Mouse (Mus musculus): ENCODE data around the gene Slc12a9. TPM values are rescaled to one million over a fixed set of nuclear protein-coding genes. Genes with fewer than 3 reads are reported as not detected.
A peak's percentile ranks its signal among the peaks of the same experiment; 100 is the strongest.

Gene Slc12a9
- polyA plus RNA-seq, 1 experiment from 2014 or later, result 12.6 TPM

DNA sequence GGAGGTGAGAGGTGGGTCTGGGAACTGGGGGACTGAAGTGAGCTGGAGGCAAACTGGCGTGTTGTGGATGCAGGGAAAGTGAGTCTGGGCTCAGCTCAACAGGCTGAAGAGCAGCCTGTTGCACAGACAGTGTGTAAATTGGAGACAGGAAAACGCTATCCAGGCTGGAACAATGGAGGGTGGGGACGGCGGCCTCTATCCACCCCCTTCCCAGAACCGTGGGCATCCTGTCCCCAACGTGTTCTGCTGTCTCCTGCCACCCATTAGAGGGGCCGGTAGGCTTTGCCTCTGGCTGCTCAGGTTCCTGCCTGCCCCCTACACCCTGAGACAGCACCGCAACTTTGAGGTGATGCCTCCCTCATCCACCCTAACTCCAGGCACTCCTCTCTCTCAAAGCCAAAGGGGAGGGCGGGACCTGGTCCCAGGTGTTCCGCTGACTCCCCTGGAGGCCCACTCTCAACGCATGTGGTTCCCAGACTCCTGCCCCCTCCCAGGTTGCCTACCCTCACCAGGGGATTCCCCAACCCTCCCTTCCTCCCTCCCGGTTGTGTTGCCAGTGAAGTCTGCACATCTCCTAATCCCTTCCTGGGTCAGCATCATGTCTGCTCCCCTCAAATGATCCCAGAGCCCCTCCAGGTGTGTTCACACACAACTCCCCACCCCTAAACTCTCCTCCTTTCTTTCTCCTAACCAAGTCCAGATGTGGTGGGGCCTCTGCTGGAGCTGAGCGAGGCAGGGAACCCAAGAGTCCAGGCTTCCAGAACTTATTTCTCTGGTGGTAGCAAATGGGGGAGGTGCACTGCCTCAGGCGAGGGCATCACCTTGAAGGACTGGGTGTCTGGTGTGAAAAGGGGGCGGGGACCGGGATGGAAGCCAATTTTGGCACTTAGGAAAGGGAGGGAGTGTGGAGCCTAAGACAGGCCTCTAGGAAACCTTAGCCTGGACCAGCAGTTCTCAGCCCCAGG, 18.9 kb upstream of the Slc12a9 start:
- H3K4me3 ChIP-seq, result peak overlapping the region; percentile 96
- H3K36me3 ChIP-seq (replicated peaks), result peaks cover 52% of the 10 kb centered on the region
- no peaks in the 10 kb centered on the region for H3K27me3 ChIP-seq (replicated peaks; ENCODE audit: low read depth, poor library complexity, severe bottlenecking)
- peak; percentile 57 for DNase-seq (ENCODE audit: low spot score)
- WGBS, result 10% methylated on average over 16 of the region's 16 CpGs
- peaks cover 61% of the 10 kb centered on the region for H3K4me1 ChIP-seq
- H3K9me3 ChIP-seq, result no peaks in the 10 kb centered on the region
- peak overlapping the region; percentile 99 for H3K27ac ChIP-seq (replicated peaks)

DNA sequence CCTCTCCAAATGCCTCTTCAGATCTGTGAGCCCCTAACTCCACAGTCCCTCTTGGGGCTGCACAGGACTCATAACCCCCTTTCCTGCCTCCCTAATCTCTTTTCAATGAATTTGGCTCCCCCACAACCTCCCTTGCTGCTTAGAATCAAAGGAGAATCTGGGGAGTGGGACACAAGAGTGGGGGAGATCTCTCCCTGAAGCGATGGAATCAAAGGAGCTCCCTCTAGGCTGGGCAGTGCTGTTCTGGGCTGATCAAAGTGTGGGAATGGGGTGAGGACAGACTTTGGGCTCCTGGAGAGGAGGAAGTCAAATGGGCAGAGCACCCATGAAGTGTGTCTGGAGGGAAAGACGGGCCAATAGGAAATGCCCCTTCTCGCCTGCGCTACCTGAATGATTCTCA, 18.0 kb upstream of the Slc12a9 start:
- H3K4me1 ChIP-seq, result peaks cover 65% of the 10 kb centered on the region
- 9% methylated on average over 4 of the region's 4 CpGs for WGBS
- DNase-seq (ENCODE audit: low spot score), result peak; percentile 38
- no peaks in the 10 kb centered on the region for H3K9me3 ChIP-seq
- peaks cover 43% of the 10 kb centered on the region for H3K36me3 ChIP-seq (replicated peaks)
- H3K27me3 ChIP-seq (replicated peaks; ENCODE audit: low read depth, poor library complexity, severe bottlenecking), result no peaks in the 10 kb centered on the region
- H3K27ac ChIP-seq (replicated peaks), result peak overlapping the region; percentile 99
- peak overlapping the region; percentile 96 for H3K4me3 ChIP-seq

DNA sequence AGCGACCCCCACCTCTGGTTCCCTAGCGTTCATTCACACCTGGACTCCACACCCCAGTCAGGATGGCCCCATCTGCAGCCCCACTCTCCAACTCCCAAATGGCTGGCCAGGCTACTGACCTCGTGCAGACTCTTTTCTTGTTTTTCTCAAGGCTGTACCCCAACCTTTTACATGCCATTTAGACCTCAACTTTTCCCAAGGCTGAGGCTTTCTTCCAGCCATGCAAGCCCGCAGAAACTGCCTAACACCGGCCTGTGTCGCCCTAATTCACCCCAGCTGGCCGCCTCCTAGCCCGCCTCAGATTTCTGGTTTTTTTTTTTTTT, 17.6 kb upstream of the Slc12a9 start:
- Histone ChIP-seq H3K9me3 (no peaks in the 10 kb centered on the region), H3K36me3 (replicated peaks) (peaks cover 40% of the 10 kb centered on the region), H3K4me3 (peak overlapping the region; percentile 96), H3K27me3 (replicated peaks; ENCODE audit: low read depth, poor library complexity, severe bottlenecking) (no peaks in the 10 kb centered on the region), H3K27ac (replicated peaks) (peak overlapping the region; percentile 99), H3K4me1 (peaks cover 67% of the 10 kb centered on the region)
- WGBS, result under 1% methylated on average over 8 of the region's 8 CpGs
- DNase-seq (ENCODE audit: low spot score), result peak; percentile 67

DNA sequence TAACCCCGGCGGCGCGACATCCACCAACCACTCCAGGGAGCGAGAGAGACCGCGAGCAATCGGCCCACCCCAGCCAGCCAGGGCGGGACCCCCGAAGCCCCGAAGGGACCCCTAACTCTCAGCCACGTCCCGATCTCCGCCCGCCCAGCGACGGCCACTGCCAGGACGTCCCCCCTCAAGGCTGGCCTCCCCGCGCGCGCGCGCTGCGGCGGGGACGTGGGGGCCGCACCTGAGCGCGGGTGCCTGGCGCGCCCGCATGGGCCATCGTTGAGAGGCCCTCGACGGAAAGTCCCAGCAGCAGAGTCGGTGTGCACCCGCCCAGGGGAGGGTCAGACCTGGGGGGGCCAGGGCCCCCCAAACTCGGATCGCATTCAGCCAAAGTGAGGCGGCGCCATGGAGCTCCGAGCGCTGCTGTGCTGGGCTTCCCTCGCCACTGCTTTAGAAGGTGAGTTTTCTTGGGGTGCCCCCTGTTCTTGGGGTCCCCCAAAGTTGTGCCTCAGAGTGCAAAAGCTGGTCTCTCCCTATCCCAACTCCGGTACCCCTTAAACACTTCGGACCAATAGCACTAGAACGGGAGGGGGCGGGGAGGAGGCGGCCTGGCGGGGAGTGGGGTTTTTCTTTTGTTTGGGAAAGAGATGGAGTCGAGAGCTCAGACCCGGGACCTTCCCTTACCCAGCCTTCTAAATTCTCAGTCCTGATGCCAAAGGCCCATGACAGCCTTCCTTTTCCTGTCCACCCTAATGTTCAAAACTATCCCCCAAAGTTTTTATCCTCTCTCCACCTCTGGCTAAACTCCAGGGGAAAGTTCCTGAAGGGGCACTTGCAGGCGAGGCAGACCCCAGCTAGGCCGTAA, 17.0 kb upstream of the Slc12a9 start:
- DNase-seq (ENCODE audit: low spot score), result peak; percentile 68
- H3K27ac ChIP-seq (replicated peaks), result peak overlapping the region; percentile 99
- H3K4me1 ChIP-seq, result peaks cover 73% of the 10 kb centered on the region
- H3K9me3 ChIP-seq, result no peaks in the 10 kb centered on the region
- H3K36me3 ChIP-seq (replicated peaks), result peaks cover 34% of the 10 kb centered on the region
- no peaks in the 10 kb centered on the region for H3K27me3 ChIP-seq (replicated peaks; ENCODE audit: low read depth, poor library complexity, severe bottlenecking)
- under 1% methylated on average over 55 of the region's 55 CpGs for WGBS
- peak overlapping the region; percentile 96 for H3K4me3 ChIP-seq

DNA sequence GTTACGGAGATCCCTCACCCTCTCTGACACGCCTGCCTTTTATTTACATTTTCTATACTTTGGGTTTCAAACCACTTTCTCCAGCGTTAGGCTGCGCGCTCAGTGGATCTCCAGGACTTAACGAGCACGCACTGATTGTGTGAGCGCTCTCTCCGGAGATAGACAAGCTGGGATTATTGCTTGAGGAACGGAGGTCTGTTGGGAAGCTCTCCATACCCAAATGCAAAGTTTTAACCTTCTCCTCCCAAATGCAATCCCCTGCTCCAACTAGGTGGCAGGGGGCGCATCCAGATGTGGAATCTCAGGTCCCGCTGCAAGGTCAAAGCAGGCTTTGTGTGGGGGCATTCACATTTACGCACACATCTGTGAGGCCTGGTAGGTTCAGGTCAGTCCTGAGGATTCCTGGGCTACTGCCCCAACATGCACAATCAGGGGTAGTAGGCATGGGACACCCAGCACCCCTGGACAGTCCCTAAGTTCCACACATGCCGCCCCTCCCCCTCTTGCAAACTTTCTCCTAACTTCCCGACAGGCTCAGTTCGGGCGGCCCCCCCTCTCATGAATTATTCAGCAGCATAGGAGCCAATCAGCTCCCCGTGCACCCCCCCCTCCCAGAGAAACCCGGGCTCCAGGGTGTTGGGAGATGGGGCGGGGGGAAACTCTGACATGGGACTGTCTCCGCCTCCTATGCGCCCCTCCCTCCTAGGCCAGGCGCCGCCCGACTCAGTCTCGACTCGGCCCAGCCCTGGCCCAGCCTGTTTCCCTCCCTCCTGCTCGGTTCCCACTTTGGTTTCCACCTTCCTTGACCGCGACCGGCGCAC, 16.2 kb upstream of the Slc12a9 start, which contains the start of gene Ephb4:
TSS of gene Ephb4 (plus strand) at position 726 of the 821 bp plus-strand sequence.
- peaks cover 74% of the 10 kb centered on the region for H3K4me1 ChIP-seq
- H3K27me3 ChIP-seq (replicated peaks; ENCODE audit: low read depth, poor library complexity, severe bottlenecking), result no peaks in the 10 kb centered on the region
- DNase-seq (ENCODE audit: low spot score), result peak; percentile 98
- H3K9me3 ChIP-seq, result no peaks in the 10 kb centered on the region
- H3K27ac ChIP-seq (replicated peaks), result peak within 1 kb of the TSS; percentile 99
- peak within 1 kb of the TSS; percentile 96 for H3K4me3 ChIP-seq
- WGBS, result 1% methylated on average over 32 of the region's 32 CpGs
- H3K36me3 ChIP-seq (replicated peaks), result peaks cover 25% of the 10 kb centered on the region

DNA sequence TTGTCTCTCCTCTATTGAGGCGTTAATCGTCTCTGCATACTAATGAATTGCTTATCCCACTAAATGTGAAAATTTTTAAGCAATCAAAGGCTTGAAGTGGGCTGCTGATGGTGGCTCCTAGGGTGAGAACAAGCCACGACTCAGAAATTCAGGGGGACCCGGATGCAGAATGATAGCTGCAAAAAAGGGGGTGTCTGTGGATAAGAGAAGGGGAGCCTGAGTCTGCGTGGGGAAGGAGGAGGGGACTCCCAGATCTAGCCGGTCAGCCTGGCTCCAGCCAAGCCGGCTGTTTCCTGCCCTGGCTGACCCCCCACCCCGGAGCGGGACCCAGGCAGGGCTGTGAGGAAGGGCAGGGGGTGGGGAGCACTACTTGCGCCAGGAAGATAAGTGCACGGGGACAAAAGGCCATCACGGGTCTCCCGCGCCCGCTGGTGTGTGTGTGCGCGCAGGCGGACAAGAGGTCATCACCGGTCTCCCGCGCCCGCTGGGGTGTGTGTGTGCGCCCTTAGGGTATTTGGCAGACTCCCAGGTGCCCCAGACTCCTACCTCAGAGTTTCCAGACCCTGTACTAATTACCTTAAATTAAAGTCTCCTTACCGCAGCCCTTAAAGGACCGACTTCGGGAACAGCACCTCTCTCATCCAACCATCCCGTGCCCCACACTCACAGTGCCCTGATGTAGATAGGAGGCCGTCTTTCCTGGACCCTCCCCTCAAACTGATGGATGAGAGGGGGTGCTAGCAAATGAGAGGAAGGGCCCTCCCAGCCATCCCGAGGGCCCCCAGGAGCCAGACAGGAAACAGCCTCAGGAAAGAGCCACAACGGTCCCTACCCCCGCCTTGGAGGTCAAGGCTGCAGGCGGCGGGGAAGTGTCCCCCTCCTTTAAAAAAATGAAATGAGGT, 15.3 kb upstream of the Slc12a9 start:
- peak; percentile 76 for DNase-seq (ENCODE audit: low spot score)
- Histone ChIP-seq H3K4me1 (peaks cover 66% of the 10 kb centered on the region), H3K4me3 (peak overlapping the region; percentile 96), H3K9me3 (no peaks in the 10 kb centered on the region), H3K27ac (replicated peaks) (peak overlapping the region; percentile 99), H3K27me3 (replicated peaks; ENCODE audit: low read depth, poor library complexity, severe bottlenecking) (no peaks in the 10 kb centered on the region), H3K36me3 (replicated peaks) (peaks cover 17% of the 10 kb centered on the region)
- WGBS, result under 1% methylated on average over 33 of the region's 33 CpGs

DNA sequence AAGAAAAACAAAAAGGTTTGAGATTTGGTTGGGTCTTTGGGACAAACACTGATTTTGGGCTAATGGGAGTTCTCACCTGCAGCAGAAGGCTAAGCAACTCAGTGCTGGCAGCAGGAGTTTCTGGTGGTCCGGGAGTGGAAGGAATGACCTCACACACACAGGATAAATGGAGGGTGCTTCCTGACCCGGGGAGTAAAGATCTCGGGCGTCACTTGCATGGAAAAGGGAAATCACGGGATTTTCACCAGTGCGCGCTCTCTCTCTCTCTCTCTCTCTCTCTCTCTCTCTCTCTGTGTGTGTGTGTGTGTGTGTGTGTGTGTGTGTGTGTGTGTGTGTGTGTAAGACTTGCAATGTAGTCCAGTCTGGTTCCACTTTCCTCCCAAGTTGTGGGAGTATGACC, 14.5 kb upstream of the Slc12a9 start:
- H3K27ac ChIP-seq (replicated peaks), result peak overlapping the region; percentile 99
- 16% methylated on average over 7 of the region's 7 CpGs for WGBS
- peak overlapping the region; percentile 96 for H3K4me3 ChIP-seq

DNA sequence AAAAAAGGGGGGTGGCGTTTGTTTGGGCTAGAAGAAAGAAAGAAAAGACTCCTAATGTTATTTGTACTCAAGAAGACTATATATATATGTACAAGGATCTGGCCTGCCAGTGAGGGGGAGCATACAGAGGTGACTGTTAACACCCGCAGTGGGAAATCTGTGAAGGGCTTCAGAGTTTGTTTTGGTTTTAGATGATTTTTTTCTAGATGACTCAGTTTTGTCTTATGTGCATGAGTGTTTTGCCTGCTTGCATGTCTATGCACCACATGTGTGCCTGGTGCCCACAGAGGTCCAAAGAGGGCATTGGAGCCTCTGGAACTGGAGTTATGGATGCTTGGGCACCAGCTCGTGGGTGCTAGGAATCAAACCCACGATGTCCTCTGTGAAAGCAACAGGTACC, 13.6 kb upstream of the Slc12a9 start:
- no peak overlapping the region for H3K4me3 ChIP-seq
- H3K4me1 ChIP-seq, result peaks cover 50% of the 10 kb centered on the region
- H3K36me3 ChIP-seq (replicated peaks), result 0 out of 2 replicates have a peak, but pooled peaks cover 2% of the 10 kb centered on the region
- H3K27ac ChIP-seq (replicated peaks), result no peak overlapping the region
- 87% methylated on average over 4 of the region's 4 CpGs for WGBS
- H3K27me3 ChIP-seq (replicated peaks; ENCODE audit: low read depth, poor library complexity, severe bottlenecking), result no peaks in the 10 kb centered on the region
- no peak for DNase-seq (ENCODE audit: low spot score)
- H3K9me3 ChIP-seq, result no peaks in the 10 kb centered on the region

More for the DNA sequence above, 14.5 kb upstream of the Slc12a9 start:
- no peaks in the 10 kb centered on the region for H3K9me3 ChIP-seq
- H3K36me3 ChIP-seq (replicated peaks), result peaks cover 11% of the 10 kb centered on the region
- H3K27me3 ChIP-seq (replicated peaks; ENCODE audit: low read depth, poor library complexity, severe bottlenecking), result no peaks in the 10 kb centered on the region
- peak; percentile 27 for DNase-seq (ENCODE audit: low spot score)
- peaks cover 58% of the 10 kb centered on the region for H3K4me1 ChIP-seq

DNA sequence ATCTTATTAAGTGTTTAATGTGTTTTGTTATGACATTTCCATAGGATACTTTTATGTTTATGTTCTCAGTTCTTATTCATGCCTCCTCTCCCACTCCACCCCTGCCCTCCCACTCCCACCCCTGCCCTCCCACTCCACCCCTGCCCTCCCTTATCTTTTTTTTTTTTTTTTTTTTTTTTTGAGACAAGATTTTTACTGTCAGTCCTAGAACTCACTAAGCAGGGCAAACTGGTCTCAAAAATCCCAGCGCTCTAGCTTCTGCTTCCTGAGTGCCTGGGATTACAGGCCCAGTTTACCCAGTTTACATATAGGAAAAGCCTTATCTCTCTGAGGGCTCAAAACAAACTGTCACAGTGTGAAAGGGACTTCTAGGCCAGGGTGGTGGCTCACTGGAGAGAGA, 13.0 kb upstream of the Slc12a9 start:
- Histone ChIP-seq H3K4me1 (peaks cover 44% of the 10 kb centered on the region), H3K9me3 (no peaks in the 10 kb centered on the region), H3K27me3 (replicated peaks; ENCODE audit: low read depth, poor library complexity, severe bottlenecking) (no peaks in the 10 kb centered on the region), H3K36me3 (replicated peaks) (no peaks in the 10 kb centered on the region), H3K27ac (replicated peaks) (no peak overlapping the region; the same call in 1 of the 2 replicates), H3K4me3 (no peak overlapping the region)
- 79% methylated on average over 1 of the region's 1 CpGs for WGBS
- DNase-seq (ENCODE audit: low spot score), result no peak

DNA sequence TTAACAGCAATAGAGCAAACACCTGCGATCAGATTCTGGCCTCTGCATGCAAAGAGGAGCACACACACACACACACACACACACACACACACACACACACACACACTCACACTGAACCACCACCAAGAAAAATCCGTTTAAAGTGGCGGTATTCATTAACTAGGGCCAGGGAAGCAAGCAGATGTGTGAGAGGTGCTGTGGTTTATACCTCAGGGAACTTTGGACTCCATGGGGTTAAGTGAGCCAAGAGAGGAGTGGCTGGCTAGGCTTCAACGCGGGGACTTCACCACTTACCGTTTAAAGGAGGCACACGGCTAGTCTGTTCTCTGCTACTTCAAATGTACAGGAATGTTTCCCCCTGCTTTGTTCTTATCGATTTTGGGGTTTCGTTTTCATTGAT, 12.4 kb upstream of the Slc12a9 start:
- Histone ChIP-seq H3K4me3 (no peak overlapping the region), H3K27ac (replicated peaks) (peak overlapping the region; percentile 19; the same call in 1 of the 2 replicates), H3K4me1 (peaks cover 40% of the 10 kb centered on the region), H3K9me3 (no peaks in the 10 kb centered on the region), H3K27me3 (replicated peaks; ENCODE audit: low read depth, poor library complexity, severe bottlenecking) (no peaks in the 10 kb centered on the region), H3K36me3 (replicated peaks) (no peaks in the 10 kb centered on the region)
- no peak for DNase-seq (ENCODE audit: low spot score)
- 26% methylated on average over 9 of the region's 9 CpGs for WGBS

DNA sequence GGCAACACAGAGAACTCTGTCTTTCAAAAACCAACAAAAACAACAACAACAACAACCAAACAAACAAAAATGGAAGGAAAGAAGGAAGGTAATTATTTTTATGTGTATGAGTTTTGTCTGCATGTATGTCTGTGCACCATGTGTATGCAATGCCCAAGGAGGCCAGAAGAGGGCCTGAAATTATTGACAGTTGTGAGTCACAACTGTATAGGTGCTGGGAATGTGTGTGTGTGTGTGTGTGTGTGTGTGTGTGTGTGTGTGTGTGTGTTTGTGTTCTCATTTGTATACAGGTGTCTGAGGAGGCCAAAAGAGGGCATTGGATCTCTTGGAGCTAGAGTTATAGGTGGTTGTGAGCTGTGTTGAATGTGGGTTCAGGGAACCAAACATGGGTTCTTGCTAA, 10.5 kb upstream of the Slc12a9 start:
- no peak overlapping the region for H3K4me3 ChIP-seq
- H3K27ac ChIP-seq (replicated peaks), result no peak overlapping the region
- no peaks in the 10 kb centered on the region for H3K27me3 ChIP-seq (replicated peaks; ENCODE audit: low read depth, poor library complexity, severe bottlenecking)
- peaks cover 40% of the 10 kb centered on the region for H3K4me1 ChIP-seq
- no peak for DNase-seq (ENCODE audit: low spot score)
- H3K9me3 ChIP-seq, result no peaks in the 10 kb centered on the region
- H3K36me3 ChIP-seq (replicated peaks), result no peaks in the 10 kb centered on the region
